ENCODE assay signal across 15 mouse cellular contexts in the genomic region with DNA sequence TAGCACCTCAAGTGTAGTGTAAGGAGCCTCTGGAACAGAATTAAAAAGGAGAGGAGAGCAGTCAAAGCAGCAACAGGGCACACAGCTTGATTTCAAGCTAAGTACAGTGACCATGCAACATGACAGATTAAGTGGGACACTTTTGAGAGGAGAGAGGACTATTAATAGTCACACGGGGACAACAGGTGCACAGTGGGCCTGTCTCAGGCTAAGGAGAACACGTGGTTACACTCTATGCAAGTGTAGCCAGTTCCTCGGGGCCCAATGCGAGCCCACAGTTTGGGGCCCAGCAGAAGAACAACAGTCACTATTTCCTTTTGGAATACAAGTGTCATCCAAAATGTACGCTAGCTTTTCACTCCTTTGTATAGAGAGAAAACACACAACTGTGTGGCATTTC. TPM values are rescaled to one million over a fixed set of nuclear protein-coding genes. Genes with fewer than 3 reads are reported as not detected.
DNase-seq lines count a peak whose midpoint lies in the region; ATAC-seq lines count a peak whose summit lies in the region.
"Had no signal": no experiment of that assay in that cellular context is flagged by ENCODE, and none has a peak within 500 bp of the region (broad histone marks: within the 10 kb centered on the region; RNA-seq: fewer than 3 reads in every experiment).

No protein-coding gene starts in this region.

- ATAC-seq in heart, embryonic 14.5 days (ENCODE audit: insufficient number of reproducible peaks, insufficient read depth, low FRiP score, low read depth) = no peak
- ATAC-seq: Patski had no signal

- no peaks in the 10 kb centered on the region for H3K27me3 ChIP-seq in heart, embryonic 14.5 days (ENCODE audit: control insufficient read depth, insufficient read depth, low read length)
- no peaks in the 10 kb centered on the region for H3K27me3 ChIP-seq in midbrain, embryonic 10.5 days (ENCODE audit: low read depth, poor library complexity, severe bottlenecking)
- H3K27me3 ChIP-seq: hindbrain, embryonic 15.5 days; liver, embryonic 15.5 days; Patski had no signal

- peak overlapping the region; percentile 38 to 70; a peak in 3 of 4 replicates for H3K27ac ChIP-seq in heart, embryonic 14.5 days (replicated peaks in 1 of 2; ENCODE audit: control insufficient read depth in 1 of 2, insufficient read depth in 1 of 2, low read depth in 2 of 2, low read length in 2 of 2)
- no peak overlapping the region for H3K27ac ChIP-seq in midbrain, embryonic 10.5 days (replicated peaks)
- H3K27ac ChIP-seq: forebrain, embryonic 10.5 days; hindbrain, embryonic 15.5 days; limb, embryonic 10.5 days; liver, embryonic 15.5 days had no signal

- no peaks in the 10 kb centered on the region for H3K9me3 ChIP-seq in heart, embryonic 14.5 days (ENCODE audit: control insufficient read depth, low read length)
- H3K9me3 ChIP-seq in midbrain, embryonic 10.5 days (replicated peaks) = no peaks in the 10 kb centered on the region
- H3K9me3 ChIP-seq: forebrain, embryonic 10.5 days; hindbrain, embryonic 15.5 days; limb, embryonic 10.5 days; liver, embryonic 15.5 days had no signal

- H3K4me2 ChIP-seq in heart, embryonic 14.5 days (ENCODE audit: low read length) = peak overlapping the region; percentile 8; the same call in 1 of the 2 replicates
- H3K4me2 ChIP-seq: liver, embryonic 15.5 days had no signal

- intact Hi-C loops in left cerebral cortex, postnatal 4 days (cut with DNase I) = no loop called here
- intact Hi-C loops in left cerebral cortex, postnatal 14 days (cut with DNase I) = no loop called here

- no peak overlapping the region for H3K4me3 ChIP-seq in heart, embryonic 14.5 days (ENCODE audit: control insufficient read depth in 1 of 2, insufficient read depth in 1 of 2, low read depth in 1 of 2, low read length in 2 of 2)
- no peak overlapping the region for H3K4me3 ChIP-seq in midbrain, embryonic 10.5 days
- H3K4me3 ChIP-seq: forebrain, embryonic 10.5 days; hindbrain, embryonic 15.5 days; limb, embryonic 10.5 days; liver, embryonic 15.5 days had no signal

- 57% methylated on average over 5 of the region's 5 CpGs for WGBS in heart, embryonic 14.5 days
- 94% methylated on average over 5 of the region's 5 CpGs for WGBS in midbrain, embryonic 10.5 days

- DNase-seq in left cerebral cortex, postnatal 4 days = peak; percentile 26
- DNase-seq in left cerebral cortex, postnatal 14 days (ENCODE audit: low spot score in 2 of 2) = no peak
- peak; percentile 76 to 77 for DNase-seq in cerebellum, postnatal 36 days
- DNase-seq in adrenal gland, adult 2 months = no peak
- no peak for DNase-seq in adrenal gland, postnatal 14 days
- DNase-seq in midbrain, embryonic 10.5 days (ENCODE audit: low spot score) = no peak
- DNase-seq: kidney, adult 9 months; lung, postnatal 4 days; thymus, postnatal 25 days had no signal

- peaks cover 7 to 36% of the 10 kb centered on the region in 2 experiments for H3K4me1 ChIP-seq in heart, embryonic 14.5 days (ENCODE audit: control insufficient read depth in 2 of 2, insufficient read depth in 2 of 2, low read length in 2 of 2)
- H3K4me1 ChIP-seq in midbrain, embryonic 10.5 days = peaks cover 17% of the 10 kb centered on the region

- 0 out of 2 replicates have a peak, but pooled peaks cover 3% of the 10 kb centered on the region for H3K36me3 ChIP-seq in heart, embryonic 14.5 days (ENCODE audit: control insufficient read depth, insufficient read depth, low read length)
- H3K36me3 ChIP-seq in midbrain, embryonic 10.5 days = 0 out of 2 replicates have a peak, but pooled peaks cover 3% of the 10 kb centered on the region
- H3K36me3 ChIP-seq: forebrain, embryonic 10.5 days; hindbrain, embryonic 15.5 days had no signal

- H3K9ac ChIP-seq in heart, embryonic 14.5 days (ENCODE audit: low read length) = peak overlapping the region; percentile 1; the same call in 1 of the 2 replicates
- H3K9ac ChIP-seq: hindbrain, embryonic 15.5 days; liver, embryonic 15.5 days had no signal

RNA-seq across cellular contexts. Expression of a gene that starts 2.5 kb away (rescaled TPM):
- total RNA-seq in left cerebral cortex, postnatal 4 days (2021) = 100 to 1,000 TPM; 202 to 216 TPM
- total RNA-seq in left cerebral cortex, postnatal 14 days (2021) = 100 to 1,000 TPM; 331 to 342 TPM
- polyA plus RNA-seq in heart, embryonic 14.5 days (2014; fragmentation: Nextera tagmentation; extraction: Ambion mirVana) = 31.5 and 33.1 TPM in 2 replicates
- total RNA-seq in adrenal gland, adult 2 months (2021) = 10 to 100 TPM; 39.5 to 39.9 TPM
- 2.8 and 3.7 TPM in 2 replicates for polyA plus RNA-seq in adrenal gland, adult 2 months (2012; rRNA removed)
- total RNA-seq in adrenal gland, postnatal 14 days (2021) = 29.3 and 32.7 TPM in 2 replicates
- polyA plus RNA-seq in midbrain, embryonic 10.5 days (2016; fragmentation: Nextera tagmentation; extraction: Ambion mirVana) = 30.9 and 40.9 TPM in 2 replicates

RNA-seq across cellular contexts. Expression of a gene that starts 2.8 kb away (rescaled TPM):
- total RNA-seq in left cerebral cortex, postnatal 4 days (2021) = 10 to 100 TPM; 13.1 to 14.6 TPM
- 10 to 100 TPM; 11.0 to 11.6 TPM for total RNA-seq in left cerebral cortex, postnatal 14 days (2021)
- polyA plus RNA-seq in heart, embryonic 14.5 days (2014; fragmentation: Nextera tagmentation; extraction: Ambion mirVana) = 6.3 and 8.2 TPM in 2 replicates
- 10 to 100 TPM in 1 of 2 experiments, 1 to 10 TPM in 1; 6.8 to 10.0 TPM for total RNA-seq in adrenal gland, adult 2 months (2021)
- polyA plus RNA-seq in adrenal gland, adult 2 months (2012; rRNA removed) = 3.2 and 4.7 TPM in 2 replicates
- 4.8 and 6.0 TPM in 2 replicates for total RNA-seq in adrenal gland, postnatal 14 days (2021)
- 12.1 and 13.3 TPM in 2 replicates for polyA plus RNA-seq in midbrain, embryonic 10.5 days (2016; fragmentation: Nextera tagmentation; extraction: Ambion mirVana)

RNA-seq across cellular contexts. Expression of a gene that starts 59.4 kb away (rescaled TPM):
- under 1 TPM in 1 of 2 experiments, not detected in 1; 0.32 TPM for total RNA-seq in left cerebral cortex, postnatal 4 days (2021)
- total RNA-seq in left cerebral cortex, postnatal 14 days (2021) = under 1 TPM; 0.34 to 0.51 TPM
- 0.15 TPM in 1 of 2 replicates, not detected in the other for polyA plus RNA-seq in heart, embryonic 14.5 days (2014; fragmentation: Nextera tagmentation; extraction: Ambion mirVana)
- under 1 TPM; 0.41 to 0.69 TPM for total RNA-seq in adrenal gland, adult 2 months (2021)
- 0.09 and 0.21 TPM in 2 replicates for polyA plus RNA-seq in adrenal gland, adult 2 months (2012; rRNA removed)
- total RNA-seq in adrenal gland, postnatal 14 days (2021) = 0.38 and 1.3 TPM in 2 replicates
- polyA plus RNA-seq in midbrain, embryonic 10.5 days (2016; fragmentation: Nextera tagmentation; extraction: Ambion mirVana) = 0.23 and 0.40 TPM in 2 replicates

Comparison
In these comparisons a context has a peak if more than half of its experiments do, and no peak if none do; other contexts are left out.
1. DNase-seq: peak in left cerebral cortex, postnatal 4 days (single experiment) and cerebellum, postnatal 36 days (2 of 2); none in left cerebral cortex, postnatal 14 days (0 of 2), adrenal gland, adult 2 months (single experiment), adrenal gland, postnatal 14 days (single experiment) and midbrain, embryonic 10.5 days (single experiment).